ENCODE assay signal across 30 mouse cellular contexts in the genomic region with DNA sequence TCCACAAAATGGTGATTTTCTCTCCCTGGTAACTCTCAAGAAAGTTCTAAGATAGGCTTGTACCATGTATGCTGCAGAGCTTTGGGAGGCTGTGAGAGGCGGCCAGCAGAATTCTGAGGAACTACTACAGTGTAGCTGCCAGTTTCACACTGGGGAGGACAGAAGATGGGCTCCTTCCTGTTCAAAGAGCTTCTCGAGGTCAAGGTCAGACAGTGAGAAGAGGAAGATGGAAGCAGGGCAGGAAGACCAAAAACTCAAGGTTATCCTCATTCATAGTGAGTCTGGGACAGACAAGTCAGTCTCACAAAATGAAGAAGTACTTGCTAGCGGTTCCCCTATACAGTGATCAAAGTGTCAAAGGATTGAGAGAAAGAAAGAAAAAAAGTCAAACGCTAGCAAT. TPM values are rescaled to one million over a fixed set of nuclear protein-coding genes. Genes with fewer than 3 reads are reported as not detected.
DNase-seq lines count a peak whose midpoint lies in the region; ATAC-seq and TF ChIP-seq lines count a peak whose summit lies in the region.
"Had no signal": no experiment of that assay in that cellular context is flagged by ENCODE, and none has a peak within 500 bp of the region (broad histone marks: within the 10 kb centered on the region; RNA-seq: fewer than 3 reads in every experiment).

No protein-coding gene starts in this region.

- DNase-seq in cerebellum, adult 2 months, result no peak
- DNase-seq in cerebellum, adult 9-10 months, result no peak
- no peak for DNase-seq in liver, postnatal 0 days
- DNase-seq in liver, embryonic 11.5 days (ENCODE audit: low spot score), result no peak
- no peak for DNase-seq in limb, embryonic 10.5 days (ENCODE audit: low spot score)
- peak; percentile 15 for DNase-seq in splenic B cell, adult 2 months (ENCODE audit: low read depth, low spot score)
- no peak for DNase-seq in cerebellum, postnatal 14 days
- DNase-seq: adrenal gland, adult 8-10 months; cerebellum, postnatal 25 days; gastrocnemius, postnatal 25 days; heart, postnatal 36 days; kidney, adult 18-20 months; kidney, postnatal 14 days; layer of hippocampus, postnatal 36 days; lung, adult 18-20 months; lung, postnatal 10 days; right cerebral cortex, adult 18-20 months; right cerebral cortex, postnatal 4 days; thymus, adult 2 months; thymus, postnatal 4 days had no signal

- peaks cover 28% of the 10 kb centered on the region for H3K4me1 ChIP-seq in cerebellum, adult 2 months (ENCODE audit: control insufficient read depth, insufficient read depth, low read length)
- no peaks in the 10 kb centered on the region; the same call in 1 of the 2 replicates for H3K4me1 ChIP-seq in liver, postnatal 0 days (ENCODE audit: insufficient read depth)
- no peaks in the 10 kb centered on the region for H3K4me1 ChIP-seq in liver, embryonic 11.5 days (replicated peaks; ENCODE audit: control insufficient read depth, insufficient read depth, low read length)
- H3K4me1 ChIP-seq in limb, embryonic 10.5 days, result peaks cover 11% of the 10 kb centered on the region; the same call in 1 of the 2 replicates
- H3K4me1 ChIP-seq in forebrain, embryonic 16.5 days (replicated peaks; ENCODE audit: control insufficient read depth, insufficient read depth, low read length), result no peaks in the 10 kb centered on the region

- no peak overlapping the region for H3K9ac ChIP-seq in liver, postnatal 0 days (replicated peaks)
- H3K9ac ChIP-seq in liver, embryonic 11.5 days (ENCODE audit: low read depth, low read length), result no peak overlapping the region
- H3K9ac ChIP-seq in forebrain, embryonic 16.5 days (replicated peaks; ENCODE audit: low read depth, low read length), result no peak overlapping the region
- H3K9ac ChIP-seq: forebrain, embryonic 15.5 days; hindbrain, embryonic 14.5 days; limb, embryonic 13.5 days; midbrain, embryonic 15.5 days; neural tube, embryonic 13.5 days had no signal

- no peaks in the 10 kb centered on the region for H3K9me3 ChIP-seq in liver, postnatal 0 days (ENCODE audit: low read length)
- H3K9me3 ChIP-seq in liver, embryonic 11.5 days (ENCODE audit: control insufficient read depth, low read length), result no peaks in the 10 kb centered on the region
- no peaks in the 10 kb centered on the region for H3K9me3 ChIP-seq in limb, embryonic 10.5 days (replicated peaks)
- H3K9me3 ChIP-seq in forebrain, embryonic 16.5 days (ENCODE audit: control insufficient read depth, low read length), result no peaks in the 10 kb centered on the region
- H3K9me3 ChIP-seq: forebrain, embryonic 15.5 days; midbrain, embryonic 15.5 days had no signal

- no peak for TF ChIP-seq EP300 in liver, postnatal 0 days (IDR thresholded peaks at IDR 0.05; ENCODE audit: low read depth)

- H3K4me3 ChIP-seq in cerebellum, adult 2 months (replicated peaks; ENCODE audit: insufficient read depth, low read depth, low read length), result no peak overlapping the region
- H3K4me3 ChIP-seq in liver, postnatal 0 days (ENCODE audit: low read depth, low read length), result no peak overlapping the region
- no peak overlapping the region for H3K4me3 ChIP-seq in liver, embryonic 11.5 days (ENCODE audit: low read depth, low read length)
- H3K4me3 ChIP-seq in limb, embryonic 10.5 days, result no peak overlapping the region
- no peak overlapping the region for H3K4me3 ChIP-seq in forebrain, embryonic 16.5 days (replicated peaks; ENCODE audit: low read length)
- H3K4me3 ChIP-seq: forebrain, embryonic 15.5 days; limb, embryonic 13.5 days; midbrain, embryonic 15.5 days; myocyte; neural tube, embryonic 13.5 days had no signal

- no peak overlapping the region for H3K4me2 ChIP-seq in liver, postnatal 0 days (ENCODE audit: low read depth, low read length)
- H3K4me2 ChIP-seq in liver, embryonic 11.5 days, result no peak overlapping the region
- no peak overlapping the region for H3K4me2 ChIP-seq in forebrain, embryonic 16.5 days (ENCODE audit: low read length)
- H3K4me2 ChIP-seq: forebrain, embryonic 15.5 days; hindbrain, embryonic 14.5 days; limb, embryonic 13.5 days; midbrain, embryonic 15.5 days; neural tube, embryonic 13.5 days had no signal

- H3K27ac ChIP-seq in cerebellum, adult 2 months (ENCODE audit: insufficient read depth, low read length), result peak overlapping the region; percentile 81
- peak overlapping the region; percentile 29; the same call in 1 of the 2 replicates for H3K27ac ChIP-seq in liver, postnatal 0 days (ENCODE audit: low read depth)
- no peak overlapping the region for H3K27ac ChIP-seq in liver, embryonic 11.5 days (ENCODE audit: low read depth, low read length)
- H3K27ac ChIP-seq in limb, embryonic 10.5 days, result peak overlapping the region; percentile 42; the same call in 1 of the 2 replicates
- H3K27ac ChIP-seq in forebrain, embryonic 16.5 days (ENCODE audit: low read length), result no peak overlapping the region
- H3K27ac ChIP-seq: forebrain, embryonic 15.5 days; hindbrain, embryonic 14.5 days; limb, embryonic 13.5 days; midbrain, embryonic 15.5 days; neural tube, embryonic 13.5 days; stomach, postnatal 0 days had no signal

- no peaks in the 10 kb centered on the region for H3K27me3 ChIP-seq in cerebellum, adult 2 months (ENCODE audit: control insufficient read depth, insufficient read depth, low read length)
- H3K27me3 ChIP-seq in liver, postnatal 0 days (ENCODE audit: insufficient read depth, low read length), result no peaks in the 10 kb centered on the region
- no peaks in the 10 kb centered on the region for H3K27me3 ChIP-seq in liver, embryonic 11.5 days (replicated peaks; ENCODE audit: control insufficient read depth, insufficient read depth, low read length)
- no peaks in the 10 kb centered on the region for H3K27me3 ChIP-seq in limb, embryonic 10.5 days (ENCODE audit: low read depth, poor library complexity, severe bottlenecking)
- no peaks in the 10 kb centered on the region for H3K27me3 ChIP-seq in splenic B cell, adult 2 months (ENCODE audit: control insufficient read depth, insufficient read depth, low read length, poor library complexity, severe bottlenecking)
- no peaks in the 10 kb centered on the region for H3K27me3 ChIP-seq in forebrain, embryonic 16.5 days (replicated peaks; ENCODE audit: control insufficient read depth, insufficient read depth, low read length)
- H3K27me3 ChIP-seq: forebrain, embryonic 15.5 days; limb, embryonic 13.5 days; midbrain, embryonic 15.5 days; neural tube, embryonic 13.5 days had no signal

- TF ChIP-seq POLR2A in cerebellum, adult 2 months (IDR thresholded peaks at IDR 0.05; ENCODE audit: borderline replicate concordance, insufficient read depth, low read length), result no peak

- ATAC-seq in liver, postnatal 0 days, result peak; percentile 23; the same call in 1 of the 2 replicates
- ATAC-seq in liver, embryonic 11.5 days (replicated peaks; ENCODE audit: low FRiP score), result no peak
- no peak for ATAC-seq in forebrain, embryonic 16.5 days
- ATAC-seq: activated CD4-positive, CD25-positive, alpha-beta regulatory T cell, adult 4 months; forebrain, embryonic 15.5 days; inflammation-experienced regulatory T-cells, adult 6 months; midbrain, embryonic 15.5 days had no signal

- no peaks in the 10 kb centered on the region for H3K36me3 ChIP-seq in liver, postnatal 0 days (replicated peaks; ENCODE audit: insufficient read depth, low read length)
- H3K36me3 ChIP-seq in liver, embryonic 11.5 days (ENCODE audit: control insufficient read depth, insufficient read depth, low read length), result no peaks in the 10 kb centered on the region
- H3K36me3 ChIP-seq in limb, embryonic 10.5 days, result no peaks in the 10 kb centered on the region
- no peaks in the 10 kb centered on the region for H3K36me3 ChIP-seq in splenic B cell, adult 2 months (ENCODE audit: control insufficient read depth, insufficient read depth, low read length, poor library complexity, severe bottlenecking)
- no peaks in the 10 kb centered on the region for H3K36me3 ChIP-seq in forebrain, embryonic 16.5 days (ENCODE audit: control insufficient read depth, insufficient read depth)
- H3K36me3 ChIP-seq: forebrain, embryonic 15.5 days had no signal

- no peak for TF ChIP-seq CTCF in cerebellum, adult 2 months (IDR thresholded peaks at IDR 0.05; ENCODE audit: borderline replicate concordance, insufficient read depth, low read depth, low read length)
- no peak for TF ChIP-seq CTCF in liver, postnatal 0 days (IDR thresholded peaks at IDR 0.05; ENCODE audit: low read depth)

- 81% methylated on average over 4 of the region's 4 CpGs for WGBS in cerebellum, adult 2 months
- WGBS in liver, postnatal 0 days (ENCODE audit: insufficient replicate concordance), result 51% methylated on average over 4 of the region's 4 CpGs
- WGBS in liver, embryonic 11.5 days, result 70% methylated on average over 4 of the region's 4 CpGs
- WGBS in limb, embryonic 10.5 days, result 92% methylated on average over 4 of the region's 4 CpGs
- WGBS in forebrain, embryonic 16.5 days, result 93% methylated on average over 4 of the region's 4 CpGs

RNA-seq across cellular contexts. Expression of a gene that starts 8.3 kb away (rescaled TPM):
- 40.4 and 56.6 TPM in 2 replicates for polyA plus RNA-seq in cerebellum, adult 2 months (2012; rRNA removed)
- 20.6 and 21.7 TPM in 2 replicates for polyA plus RNA-seq in liver, postnatal 0 days (2015; fragmentation: Nextera tagmentation; extraction: Ambion mirVana)
- 20.2 and 21.2 TPM in 2 replicates for polyA plus RNA-seq in liver, embryonic 11.5 days (2014; fragmentation: Nextera tagmentation; extraction: Ambion mirVana)
- polyA plus RNA-seq in limb, embryonic 10.5 days (2016; fragmentation: Nextera tagmentation; extraction: Ambion mirVana), result 8.6 and 13.0 TPM in 2 replicates
- 29.3 and 32.1 TPM in 2 replicates for polyA plus RNA-seq in forebrain, embryonic 16.5 days (2015; fragmentation: Nextera tagmentation; extraction: Ambion mirVana)

Comparison
In these comparisons a context has a peak if more than half of its experiments do, and no peak if none do; other contexts are left out.
1. H3K27ac ChIP-seq: peak in cerebellum, adult 2 months (single experiment), liver, postnatal 0 days (single experiment) and limb, embryonic 10.5 days (single experiment); none in liver, embryonic 11.5 days (single experiment) and forebrain, embryonic 16.5 days (single experiment).